Mouse (Mus musculus) spleen, postnatal 14 days (tissue): ENCODE results near the gene Ccl17.
"Not testable (repeated sequence)": the region's sequence is repeated elsewhere in the genome, so short reads cannot be mapped to it uniquely, and the experiment has no call there.

Experiments used
- DNase-seq, 2 experiments: peaks; one replicate each; pipeline ENCODE4 v3.0.0; 2021 to 2022; ENCODE audit warnings: low spot score in 2 of 2

Gene Ccl17

DNA sequence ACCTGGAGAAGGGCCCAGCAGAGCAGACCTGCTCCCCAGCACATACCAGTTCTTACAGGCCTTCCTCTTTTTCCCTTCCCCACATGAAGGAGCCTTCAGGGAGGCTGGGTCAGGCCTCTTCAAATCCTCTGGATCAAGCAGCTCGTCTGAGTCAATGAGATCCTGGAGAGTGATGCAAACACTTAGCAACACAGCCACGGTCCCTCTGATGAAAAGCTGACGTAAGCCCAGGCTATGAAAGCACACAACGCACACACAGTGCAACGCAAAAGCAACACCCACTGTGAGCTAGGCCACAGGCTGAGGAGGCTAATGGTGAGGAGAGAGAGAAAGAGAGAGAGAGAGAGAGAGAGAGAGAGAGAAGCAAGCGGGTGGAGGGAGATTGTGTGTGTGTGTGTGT, 14.9 kb downstream of the Ccl17 start:
- no peak for DNase-seq

DNA sequence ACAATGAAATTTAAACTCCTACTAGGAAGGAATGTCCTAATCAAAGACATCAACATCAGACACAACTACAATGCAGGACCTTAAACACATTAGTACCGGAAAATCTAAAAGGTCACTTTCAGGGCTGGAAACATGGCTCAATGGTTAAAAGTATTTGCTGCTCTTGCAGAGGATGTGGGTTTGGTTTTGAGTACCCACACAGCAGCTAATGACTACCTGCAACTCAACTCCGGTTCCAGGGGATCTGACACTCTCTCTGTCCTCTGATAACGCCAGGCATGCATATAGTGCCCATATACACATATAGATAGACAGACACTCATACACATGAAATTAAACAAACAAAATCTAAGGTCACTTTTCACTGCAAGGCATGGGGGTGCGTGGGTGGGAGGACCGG, 16.0 kb downstream of the Ccl17 start:
- no peak for DNase-seq

DNA sequence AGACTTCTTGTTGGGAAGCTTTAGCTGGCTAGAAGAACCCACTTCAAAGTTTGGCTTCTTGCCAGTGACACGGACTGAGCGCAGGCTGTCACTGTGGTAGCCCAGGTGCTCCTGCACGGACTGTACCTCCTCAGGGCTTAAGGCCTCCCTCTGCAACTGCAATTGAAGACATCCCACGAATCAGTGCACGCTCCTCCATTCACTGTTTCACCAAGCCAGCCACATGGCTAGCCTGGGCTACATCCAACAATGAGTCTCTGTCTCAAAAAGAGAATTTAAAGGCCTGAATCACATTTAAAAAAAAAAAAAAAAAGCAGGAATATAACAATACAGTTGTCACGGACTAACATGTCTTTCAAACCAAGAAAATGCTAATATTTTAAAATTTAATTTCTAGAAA, 18.0 kb downstream of the Ccl17 start:
- no peak for DNase-seq

DNA sequence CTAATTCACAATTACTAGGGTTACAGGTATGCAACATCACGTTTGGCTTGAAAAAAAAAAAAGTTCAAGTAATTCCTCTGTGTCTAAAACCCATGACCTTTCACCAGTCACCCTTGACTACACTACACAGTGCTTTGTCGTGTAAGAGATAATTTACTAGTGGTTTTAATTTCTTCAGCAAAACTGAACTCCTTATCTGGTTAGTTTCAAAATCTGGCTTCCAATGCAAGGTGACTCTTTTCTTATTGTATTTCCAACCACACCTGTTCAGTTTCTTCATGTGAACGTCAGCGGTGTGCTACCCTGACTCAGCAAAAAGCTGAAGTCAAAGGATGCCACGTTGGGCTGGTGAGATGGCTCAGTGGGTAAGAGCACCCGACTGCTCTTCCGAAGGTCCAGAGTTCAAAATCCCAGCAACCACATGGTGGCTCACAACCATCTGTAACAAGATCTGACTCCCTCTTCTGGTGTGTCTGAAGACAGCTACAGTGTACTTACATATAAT, 23.7 kb downstream of the Ccl17 start:
- not testable (repeated sequence) for DNase-seq

DNA sequence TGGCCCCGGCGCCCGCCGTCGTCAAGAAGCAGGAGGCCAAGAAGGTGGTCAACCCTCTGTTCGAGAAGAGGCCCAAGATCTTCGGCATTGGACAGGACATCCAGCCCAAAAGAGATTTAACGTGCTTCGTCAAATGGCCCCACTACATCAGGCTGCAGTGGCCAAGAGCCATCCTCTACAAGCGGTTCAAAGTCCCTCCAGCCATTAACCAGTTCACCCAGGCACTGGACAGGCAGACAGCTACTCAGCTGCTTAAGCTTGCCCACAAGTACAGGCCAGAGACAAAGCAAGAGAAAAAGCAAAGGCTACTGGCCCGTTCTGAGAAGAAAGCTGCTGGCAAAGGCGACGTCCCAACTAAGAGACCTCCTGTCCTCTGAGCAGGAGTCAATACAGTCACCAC, 25.5 kb downstream of the Ccl17 start:
- not testable (repeated sequence) for DNase-seq

DNA sequence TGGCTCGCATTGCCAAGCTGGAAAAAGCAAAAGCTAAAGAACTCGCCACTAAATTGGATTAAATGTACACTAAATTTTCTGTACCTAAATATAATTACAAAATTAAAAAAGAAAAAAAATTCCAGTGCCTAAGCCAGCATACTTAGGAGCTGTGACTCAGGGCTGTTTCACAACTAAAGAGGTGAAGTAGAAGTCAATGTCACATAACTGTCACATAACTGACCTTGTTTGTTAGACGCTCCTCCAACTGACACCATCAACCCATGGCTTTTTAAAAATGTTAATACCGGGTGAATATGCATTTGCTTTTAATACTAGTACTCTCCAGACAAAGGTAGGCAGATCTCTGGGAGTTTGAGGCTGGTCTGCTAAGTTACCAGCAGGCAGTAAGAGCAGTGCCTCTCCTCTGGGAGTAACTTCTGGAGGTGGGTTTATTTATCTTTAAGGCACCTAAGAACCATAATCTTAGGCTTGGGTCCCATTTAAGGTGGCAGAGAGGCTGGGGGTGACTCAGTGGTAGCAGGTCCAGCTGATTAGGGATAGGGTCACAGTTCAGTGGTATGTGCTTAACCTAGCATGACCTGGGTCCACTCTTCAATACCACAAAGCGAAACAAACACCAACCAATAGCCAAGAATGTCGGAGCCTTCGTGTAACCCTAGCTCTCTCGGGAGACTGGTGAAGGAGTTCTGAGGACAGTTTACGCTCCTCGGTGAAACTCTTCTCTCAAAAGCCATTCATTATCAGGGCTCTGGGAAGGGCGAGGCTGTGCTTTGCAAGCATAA, 26.4 kb downstream of the Ccl17 start:
- no peak for DNase-seq

DNA sequence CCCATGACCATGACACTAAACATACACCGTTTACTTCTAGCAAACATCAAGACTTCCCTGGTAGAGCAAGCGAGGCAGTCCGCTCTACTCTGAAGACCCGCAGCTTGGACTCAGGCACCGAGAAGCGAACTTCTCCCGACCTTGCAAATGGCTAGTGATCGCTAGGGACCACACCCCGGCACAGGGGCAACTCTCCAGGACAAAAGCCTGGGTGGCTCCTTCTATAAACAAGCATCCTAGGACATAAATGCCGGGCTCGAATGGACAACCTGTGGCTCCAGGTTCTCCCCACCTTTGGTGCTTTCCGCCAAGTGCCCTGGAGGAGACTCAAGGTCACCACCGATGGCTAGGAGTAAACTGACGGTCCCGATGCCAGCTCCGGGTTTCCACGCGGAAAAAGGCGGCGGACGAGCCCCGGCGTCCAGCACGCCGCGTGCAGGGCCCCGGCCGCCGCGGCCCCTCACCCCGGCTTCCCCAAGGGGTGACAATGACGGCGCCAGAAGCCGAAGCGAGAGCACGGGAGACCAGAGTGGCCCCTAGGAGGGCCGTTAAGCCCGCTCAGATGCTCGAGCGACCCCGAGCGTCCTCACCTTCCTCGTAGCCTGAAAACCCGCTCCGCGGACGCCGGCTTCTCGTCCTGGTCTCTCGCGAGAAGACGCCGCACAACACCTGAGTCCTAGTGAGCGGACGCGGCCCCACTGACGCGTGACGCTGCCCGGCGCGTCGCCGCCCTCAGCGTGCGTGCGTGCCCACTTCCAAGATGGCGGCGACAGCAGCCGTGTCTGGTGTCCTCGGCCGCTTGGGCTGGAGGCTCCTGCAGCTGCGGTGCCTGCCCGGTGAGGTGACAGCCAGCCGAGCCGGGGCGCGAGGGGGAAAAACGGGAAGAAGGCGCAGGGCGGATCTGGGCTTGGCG, 27.7 kb downstream of the Ccl17 start, which contains the start of the genes Coq9 and Ciapin1:
Gene Coq9 (plus strand): TSS at position 660 of the 913 bp plus-strand sequence.
Gene Ciapin1 (minus strand): TSS at position 697 of the 913 bp plus-strand sequence.
- peak; percentile 91 to 95 for DNase-seq

DNA sequence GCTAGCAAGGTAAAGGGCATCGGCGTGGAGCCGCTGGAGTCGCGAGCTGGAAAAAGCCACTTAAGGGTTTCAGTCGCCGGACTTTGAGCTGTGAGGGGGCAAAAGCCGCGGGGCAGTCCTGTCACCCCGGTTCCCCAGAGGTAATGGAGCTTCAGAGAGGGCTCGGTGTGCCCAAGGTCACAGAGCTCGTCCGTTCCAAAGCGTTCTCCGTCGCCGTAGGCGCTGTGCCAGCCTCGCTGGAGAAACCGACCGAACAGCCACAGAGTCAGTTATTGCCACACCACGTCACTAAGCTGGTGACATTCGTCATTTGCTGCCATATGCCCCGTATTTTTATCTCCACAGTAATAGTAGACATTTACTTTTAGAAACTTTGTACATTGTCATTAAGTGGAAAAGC, 28.3 kb downstream of the Ccl17 start:
- DNase-seq, result peak; percentile 50 to 53

DNA sequence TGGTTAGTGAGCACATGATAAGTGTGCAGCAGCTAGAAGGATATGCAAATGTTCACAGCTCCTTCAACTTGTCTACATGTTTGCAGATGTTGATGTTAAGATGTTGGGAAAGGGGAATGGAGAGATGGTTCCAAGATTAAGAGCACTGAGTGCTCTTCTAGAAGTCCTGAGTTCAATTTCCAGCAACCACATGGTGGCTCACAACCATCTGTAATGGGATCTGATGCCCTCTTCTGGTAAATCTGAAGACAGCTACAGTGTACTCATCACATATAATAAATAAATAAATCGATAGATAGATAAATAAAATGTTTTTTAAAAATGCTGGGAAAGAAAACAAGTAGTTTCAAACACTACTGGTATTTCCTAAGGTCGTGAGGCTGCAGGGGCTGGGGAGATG, 30.9 kb downstream of the Ccl17 start:
- no peak for DNase-seq

DNA sequence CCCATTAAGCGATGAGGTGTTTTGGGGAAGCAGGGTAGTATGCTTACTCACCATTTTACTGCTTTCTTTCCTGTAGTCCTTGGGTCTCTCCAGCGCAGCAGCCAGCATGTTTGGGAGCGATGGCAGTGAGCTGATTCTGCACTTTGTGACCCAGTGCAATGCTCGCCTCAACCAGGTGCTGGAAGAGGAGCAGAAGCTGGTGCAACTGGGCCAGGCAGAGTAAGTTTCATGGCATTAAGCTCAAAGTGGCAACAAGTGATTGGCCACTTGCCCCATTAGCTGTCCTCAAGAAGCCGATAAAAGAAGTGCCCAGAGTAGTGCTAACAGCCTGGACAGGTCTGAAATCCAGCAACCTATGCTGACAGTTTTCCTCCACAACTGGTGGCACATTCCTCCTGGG, 39.8 kb downstream of the Ccl17 start:
- DNase-seq, result no peak

DNA sequence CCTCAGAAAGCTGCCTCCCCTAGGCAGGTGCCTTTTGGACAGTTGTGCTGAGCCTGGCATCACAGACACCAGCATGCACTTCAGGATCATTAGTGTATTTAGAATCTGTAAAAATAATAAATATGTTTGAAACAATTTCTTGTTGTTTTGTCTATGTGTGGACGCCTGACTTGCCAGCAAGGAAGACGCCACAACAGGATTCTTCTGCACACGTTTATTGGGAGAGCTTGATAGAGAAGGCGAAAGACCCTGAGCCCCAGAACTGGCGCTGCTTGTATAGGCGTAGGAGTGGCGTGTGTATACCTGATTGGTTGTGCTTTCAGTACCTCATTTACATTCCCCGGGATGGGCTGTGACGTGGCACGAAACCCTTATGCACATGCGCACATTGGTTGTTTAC, 44.5 kb downstream of the Ccl17 start:
- DNase-seq, result not testable (repeated sequence)

DNA sequence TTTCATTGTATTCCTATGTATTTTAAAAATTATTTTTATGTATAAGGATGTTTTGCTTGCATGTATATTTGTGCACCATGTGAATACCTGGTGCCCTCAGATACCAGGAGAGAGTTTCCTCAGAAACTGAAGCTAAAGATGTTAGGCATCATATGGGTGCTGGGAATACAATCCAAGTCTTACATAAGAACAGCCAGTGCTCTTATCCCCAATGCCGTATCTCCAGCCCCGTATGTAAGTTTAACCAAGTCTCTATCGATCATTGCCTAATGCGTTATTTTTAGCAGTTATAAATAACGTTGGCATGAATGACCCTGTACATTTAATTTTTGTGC, 46.7 kb downstream of the Ccl17 start:
- no peak for DNase-seq

DNA sequence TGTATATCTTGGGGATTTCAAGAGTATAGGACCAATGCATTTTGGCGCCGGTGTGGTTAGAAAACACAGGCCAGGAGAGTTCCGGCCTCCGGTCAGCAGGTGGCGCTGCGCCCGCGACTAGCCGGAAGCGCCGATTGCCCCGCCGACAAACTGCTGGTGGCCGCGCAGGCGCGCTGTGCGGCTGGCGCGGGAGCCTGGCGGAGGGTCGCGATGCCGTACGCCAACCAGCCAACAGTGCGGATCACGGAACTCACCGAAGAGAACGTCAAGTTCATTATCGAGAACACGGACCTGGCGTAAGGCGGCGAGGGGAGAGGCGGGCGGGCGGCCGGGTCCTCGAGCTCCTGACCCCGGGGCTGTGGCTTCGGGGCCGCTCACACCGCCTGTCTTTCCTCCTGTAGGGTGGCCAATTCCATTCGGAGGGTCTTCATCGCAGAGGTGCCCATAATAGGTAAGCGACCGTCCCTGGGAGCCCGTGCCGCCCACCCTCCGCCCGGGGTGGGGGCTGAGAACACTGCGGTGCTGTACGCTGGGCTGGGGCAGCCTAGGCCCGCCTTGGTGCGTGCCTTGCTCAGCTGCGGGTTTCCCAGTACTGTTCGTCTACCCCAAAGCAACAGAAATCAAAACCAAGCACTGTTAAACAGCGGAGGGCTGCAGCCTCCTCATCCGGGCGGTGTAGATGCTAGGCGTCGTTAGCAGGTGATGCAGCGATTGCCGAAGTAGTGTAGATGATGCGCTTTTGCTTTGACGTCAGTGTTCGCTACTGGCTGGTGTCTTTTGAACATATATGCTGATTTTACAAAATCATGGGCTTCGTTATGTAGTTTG, 47.3 kb downstream of the Ccl17 start, which contains the start of gene Polr2c:
Gene Polr2c (plus strand): TSS at position 105 of the 828 bp plus-strand sequence.
- DNase-seq, result peak; percentile 88 to 95

DNA sequence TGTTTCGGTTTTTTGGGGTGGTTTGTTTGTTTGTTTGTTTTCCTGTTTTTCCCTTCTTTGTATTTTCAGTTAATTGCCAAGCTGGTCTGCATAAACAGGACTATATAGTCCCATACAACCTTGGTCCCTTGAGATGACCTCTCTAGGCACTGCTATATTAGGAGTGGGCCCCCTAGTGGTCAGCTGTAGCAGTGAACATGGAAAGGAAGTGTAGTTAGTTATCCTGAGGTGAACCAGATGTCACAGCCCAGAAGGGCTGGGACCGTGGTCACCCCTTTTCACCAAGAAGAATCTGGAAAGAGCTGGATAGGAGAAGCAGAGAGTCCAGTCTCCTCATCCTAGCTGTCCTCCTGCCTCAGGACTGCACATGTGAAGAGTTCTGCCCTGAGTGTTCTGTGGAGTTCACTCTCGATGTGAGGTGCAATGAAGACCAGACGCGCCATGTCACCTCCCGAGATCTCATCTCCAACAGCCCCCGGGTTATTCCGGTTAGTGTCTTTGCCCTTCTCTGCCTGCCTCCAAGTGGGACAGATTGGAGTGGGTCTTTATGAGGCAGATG, 51.2 kb downstream of the Ccl17 start:
- DNase-seq, result peak; percentile 46 to 74
